Mouse (Mus musculus) liver, embryonic 14.5 days (tissue): ENCODE measurements around the gene Crebl2.

Experiments
- CTCF ChIP-seq: IDR thresholded peaks from 2 replicates; pipeline ENCODE4 v1.5.1; 2016; ENCODE audit warnings: antibody characterized with exemption, low read depth, control low read depth
- EP300 ChIP-seq: IDR thresholded peaks from 2 replicates; pipeline ENCODE4 v1.6.1; 2016; ENCODE audit warnings: antibody characterized with exemption, low read depth

DNA sequence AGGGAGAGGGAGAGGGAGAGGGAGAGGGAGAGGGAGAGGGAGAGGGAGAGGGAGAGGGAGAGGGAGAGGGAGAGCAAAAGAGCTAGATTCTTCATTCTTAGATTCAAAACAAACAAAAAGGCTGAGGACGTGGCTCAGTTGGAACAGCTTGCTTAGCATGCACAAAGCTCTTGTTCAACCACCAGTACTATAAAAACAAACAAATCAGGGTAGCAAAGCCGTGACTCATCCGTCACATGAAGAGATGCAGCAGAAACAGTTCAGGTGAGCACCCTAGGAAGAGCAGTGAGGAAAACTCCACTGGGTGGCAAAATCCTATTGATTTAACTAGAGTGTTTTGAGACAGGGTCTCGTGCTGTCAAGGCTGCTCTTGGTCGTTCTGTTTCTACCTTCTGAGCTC, 10.2 kb upstream of the Crebl2 start:
- TF ChIP-seq CTCF, result no peak
- no peak for TF ChIP-seq EP300
